Mouse (Mus musculus) neural tube, embryonic 11.5 days (tissue): Measurements from ENCODE around the gene Mapk7. TPM values are rescaled to one million over a fixed set of nuclear protein-coding genes. Genes with fewer than 3 reads are reported as not detected.

Source experiments
- ATAC-seq: fragments of 200-750 bp; cut with Nextera tagmentation; 2 replicates; pipeline ENCODE4 v1.8.0; 2017; ENCODE audit warnings: moderate number of reproducible peaks, mild to moderate bottlenecking, moderate TSS enrichment, moderate library complexity; ENCODE audit not compliant: insufficient read depth, low FRiP score, low TSS enrichment
- DNase-seq: peaks from one replicate; pipeline ENCODE4 v3.0.0-alpha.2; 2015; ENCODE audit warnings: low spot score
- H3K27ac ChIP-seq: fragments of 300-500 bp; sonication (generic); 2 replicates; pipeline ENCODE4 v1.5.1; 2014; ENCODE audit warnings: low read depth, mild to moderate bottlenecking, low read length
- H3K27me3 ChIP-seq: fragments of 300-500 bp; sonication (generic); 2 replicates; pipeline ENCODE4 v1.6.1; 2014; ENCODE audit warnings: mild to moderate bottlenecking, low read length, mixed read lengths; ENCODE audit not compliant: control insufficient read depth, insufficient read depth
- H3K36me3 ChIP-seq: fragments of 300-500 bp; sonication (generic); 2 replicates; pipeline ENCODE4 v1.6.1; 2014; ENCODE audit warnings: mild to moderate bottlenecking, low read length, moderate library complexity, mixed read lengths; ENCODE audit not compliant: control insufficient read depth, insufficient read depth
- H3K4me1 ChIP-seq: fragments of 300-500 bp; sonication (generic); 2 replicates; pipeline ENCODE4 v1.6.1; 2014; ENCODE audit warnings: low read length, mixed read lengths; ENCODE audit not compliant: control insufficient read depth, insufficient read depth
- H3K4me2 ChIP-seq: fragments of 300-500 bp; sonication (generic); 2 replicates; pipeline ENCODE4 v1.6.1; 2014; ENCODE audit warnings: low read depth, mild to moderate bottlenecking, moderate library complexity
- H3K4me3 ChIP-seq: fragments of 300-500 bp; sonication (generic); 2 replicates; pipeline ENCODE4 v1.5.1; 2014; ENCODE audit warnings: low read depth, low read length
- H3K9ac ChIP-seq: fragments of 300-500 bp; sonication (generic); 2 replicates; pipeline ENCODE4 v1.6.1; 2014; ENCODE audit warnings: mild to moderate bottlenecking, low read length
- H3K9me3 ChIP-seq: fragments of 300-500 bp; sonication (generic); 2 replicates; pipeline ENCODE4 v1.6.1; 2016; ENCODE audit warnings: low read length; ENCODE audit not compliant: control insufficient read depth
- WGBS: fragments of 180-500 bp; shearing (Covaris S2); extraction: QIAGEN DNeasy Blood & Tissue Kit; methylation state at CpG from one replicate; pipeline ENCODE4 v1.1.7; 2014; 5-methylcytosine and 5-hydroxymethylcytosine counted together
- polyA plus RNA-seq: library from polyadenylated mRNA; unstranded; fragments of >200 nt; fragmentation: Nextera tagmentation; extraction: Ambion mirVana; gene quantifications from 2 replicates; pipeline ENCODE4 v1.2.1, GENCODE M21; 2014

Gene Mapk7
- polyA plus RNA-seq, 1 experiment from 2014 or later: 76.7 TPM

- H3K9me3 ChIP-seq: no peaks in the 10 kb centered on the region
- DNase-seq (no peak), ATAC-seq (no peak)
- H3K36me3 ChIP-seq: no peaks in the 10 kb centered on the region
- no peaks in the 10 kb centered on the region for H3K27me3 ChIP-seq
- no peak overlapping the region for H3K27ac ChIP-seq
- WGBS: 63% methylated on average over 17 of the region's 17 CpGs
- H3K4me3 ChIP-seq: no peak overlapping the region
- H3K9ac ChIP-seq: no peak overlapping the region; the same call in 1 of the 2 replicates
- H3K4me1 ChIP-seq: no peaks in the 10 kb centered on the region
- H3K4me2 ChIP-seq: no peak overlapping the region
Measured at GRCm38 (mm10) chr11:61477566-61478508, 16.4 kb downstream of the Mapk7 start.

- Histone ChIP-seq H3K4me3 (no peak overlapping the region), H3K36me3 (no peaks in the 10 kb centered on the region), H3K9me3 (no peaks in the 10 kb centered on the region), H3K27ac (no peak overlapping the region), H3K4me1 (no peaks in the 10 kb centered on the region), H3K27me3 (no peaks in the 10 kb centered on the region), H3K9ac (no peak overlapping the region), H3K4me2 (no peak overlapping the region)
- WGBS: 48% methylated on average over 12 of the region's 12 CpGs
- no peak for DNase-seq
- no peak for ATAC-seq
Measured at GRCm38 (mm10) chr11:61476786-61477382, 17.3 kb downstream of the Mapk7 start.

- DNase-seq (no peak), ATAC-seq (no peak)
- H3K9ac ChIP-seq: no peak overlapping the region
- H3K9me3 ChIP-seq: no peaks in the 10 kb centered on the region
- no peak overlapping the region for H3K4me3 ChIP-seq
- WGBS: 84% methylated on average over 4 of the region's 4 CpGs
- H3K27me3 ChIP-seq: no peaks in the 10 kb centered on the region
- H3K4me1 ChIP-seq: no peaks in the 10 kb centered on the region
- no peak overlapping the region for H3K4me2 ChIP-seq
- H3K36me3 ChIP-seq: no peaks in the 10 kb centered on the region
- no peak overlapping the region for H3K27ac ChIP-seq
Measured at GRCm38 (mm10) chr11:61473630-61474029, 20.6 kb downstream of the Mapk7 start.

GRCm38 (mm10) chr11:61470880-61471279, 23.3 kb downstream of the Mapk7 start:
- H3K9ac ChIP-seq: no peak overlapping the region
- ATAC-seq (no peak), DNase-seq (no peak)
- H3K4me3 ChIP-seq: no peak overlapping the region
- H3K4me1 ChIP-seq: no peaks in the 10 kb centered on the region
- no peaks in the 10 kb centered on the region for H3K9me3 ChIP-seq
- no peaks in the 10 kb centered on the region for H3K27me3 ChIP-seq
- no peaks in the 10 kb centered on the region for H3K36me3 ChIP-seq
- no peak overlapping the region for H3K27ac ChIP-seq
- H3K4me2 ChIP-seq: no peak overlapping the region

- no peaks in the 10 kb centered on the region for H3K4me1 ChIP-seq
- ATAC-seq: no peak
- no peak overlapping the region for H3K4me3 ChIP-seq
- H3K36me3 ChIP-seq: no peaks in the 10 kb centered on the region
- H3K27ac ChIP-seq: no peak overlapping the region
- no peaks in the 10 kb centered on the region for H3K27me3 ChIP-seq
- no peaks in the 10 kb centered on the region for H3K9me3 ChIP-seq
- WGBS: 72% methylated on average over 7 of the region's 7 CpGs
- H3K9ac ChIP-seq: no peak overlapping the region
- H3K4me2 ChIP-seq: no peak overlapping the region
- no peak for DNase-seq
Measured at GRCm38 (mm10) chr11:61469317-61469917, 24.8 kb downstream of the Mapk7 start.

GRCm38 (mm10) chr11:61468534-61468933, 25.7 kb downstream of the Mapk7 start:
- Histone ChIP-seq H3K27me3 (no peaks in the 10 kb centered on the region), H3K4me3 (no peak overlapping the region), H3K4me1 (no peaks in the 10 kb centered on the region), H3K36me3 (no peaks in the 10 kb centered on the region), H3K9me3 (no peaks in the 10 kb centered on the region), H3K9ac (no peak overlapping the region), H3K27ac (no peak overlapping the region), H3K4me2 (no peak overlapping the region)
- WGBS: 84% methylated on average over 4 of the region's 4 CpGs
- ATAC-seq (no peak), DNase-seq (no peak)

- Histone ChIP-seq H3K27ac (no peak overlapping the region), H3K27me3 (no peaks in the 10 kb centered on the region), H3K36me3 (no peaks in the 10 kb centered on the region), H3K9ac (no peak overlapping the region), H3K4me2 (no peak overlapping the region), H3K9me3 (no peaks in the 10 kb centered on the region), H3K4me3 (no peak overlapping the region), H3K4me1 (no peaks in the 10 kb centered on the region)
- no peak for DNase-seq
- ATAC-seq: no peak
- 82% methylated on average over 4 of the region's 4 CpGs for WGBS
Measured at GRCm38 (mm10) chr11:61465422-61465821, 28.8 kb downstream of the Mapk7 start.

- 74% methylated on average over 2 of the region's 2 CpGs for WGBS
- H3K9me3 ChIP-seq: no peaks in the 10 kb centered on the region
- H3K27ac ChIP-seq: no peak overlapping the region
- no peak overlapping the region for H3K4me3 ChIP-seq
- DNase-seq (no peak), ATAC-seq (no peak)
- no peaks in the 10 kb centered on the region for H3K27me3 ChIP-seq
- H3K4me1 ChIP-seq: no peaks in the 10 kb centered on the region
- no peak overlapping the region for H3K9ac ChIP-seq
- no peaks in the 10 kb centered on the region for H3K36me3 ChIP-seq
- H3K4me2 ChIP-seq: no peak overlapping the region
Measured at GRCm38 (mm10) chr11:61464071-61464470, 30.1 kb downstream of the Mapk7 start.
